Mouse (Mus musculus) embryonic facial prominence, embryonic 10.5 days (tissue): ENCODE measurements around the gene Atg9b. TPM values are rescaled to one million over a fixed set of nuclear protein-coding genes. Genes with fewer than 3 reads are reported as not detected.

Experiments used
- DNase-seq: peaks from one replicate; pipeline ENCODE4 v3.0.0-alpha.2; 2017; ENCODE audit warnings: low spot score
- H3K27ac ChIP-seq: fragments of 300-500 bp; sonication (generic); replicated peaks from 2 replicates; pipeline ENCODE4 v1.5.1; 2016; ENCODE audit warnings: mild to moderate bottlenecking
- H3K27me3 ChIP-seq: fragments of 300-500 bp; sonication (generic); replicated peaks from 2 replicates; pipeline ENCODE4 v1.6.1; 2016; ENCODE audit warnings: low read depth, mild to moderate bottlenecking; ENCODE audit not compliant: poor library complexity, severe bottlenecking
- H3K36me3 ChIP-seq: fragments of 300-500 bp; sonication (generic); replicated peaks from 2 replicates; pipeline ENCODE4 v1.6.1; 2016; ENCODE audit warnings: mild to moderate bottlenecking, moderate library complexity
- H3K4me1 ChIP-seq: fragments of 300-500 bp; sonication (generic); 2 replicates; pipeline ENCODE4 v1.6.1; 2016
- H3K4me3 ChIP-seq: fragments of 300-500 bp; sonication (generic); 2 replicates; pipeline ENCODE4 v1.5.1; 2016; ENCODE audit warnings: mild to moderate bottlenecking, moderate library complexity
- H3K9me3 ChIP-seq: fragments of 300-500 bp; sonication (generic); 2 replicates; pipeline ENCODE4 v1.6.1; 2016; ENCODE audit warnings: mild to moderate bottlenecking
- WGBS: fragments of 180-500 bp; shearing (Covaris S2); methylation state at CpG from one replicate; pipeline ENCODE4 v1.1.7; 2016; 5-methylcytosine and 5-hydroxymethylcytosine counted together
- polyA plus RNA-seq: library from polyadenylated mRNA; unstranded; fragments of >200 nt; fragmentation: Nextera tagmentation; extraction: Ambion mirVana; gene quantifications from 2 replicates; pipeline ENCODE4 v1.2.1, GENCODE M21; 2016

The Atg9b gene
- polyA plus RNA-seq, 1 experiment from 2014 or later = 0.69 TPM

DNA sequence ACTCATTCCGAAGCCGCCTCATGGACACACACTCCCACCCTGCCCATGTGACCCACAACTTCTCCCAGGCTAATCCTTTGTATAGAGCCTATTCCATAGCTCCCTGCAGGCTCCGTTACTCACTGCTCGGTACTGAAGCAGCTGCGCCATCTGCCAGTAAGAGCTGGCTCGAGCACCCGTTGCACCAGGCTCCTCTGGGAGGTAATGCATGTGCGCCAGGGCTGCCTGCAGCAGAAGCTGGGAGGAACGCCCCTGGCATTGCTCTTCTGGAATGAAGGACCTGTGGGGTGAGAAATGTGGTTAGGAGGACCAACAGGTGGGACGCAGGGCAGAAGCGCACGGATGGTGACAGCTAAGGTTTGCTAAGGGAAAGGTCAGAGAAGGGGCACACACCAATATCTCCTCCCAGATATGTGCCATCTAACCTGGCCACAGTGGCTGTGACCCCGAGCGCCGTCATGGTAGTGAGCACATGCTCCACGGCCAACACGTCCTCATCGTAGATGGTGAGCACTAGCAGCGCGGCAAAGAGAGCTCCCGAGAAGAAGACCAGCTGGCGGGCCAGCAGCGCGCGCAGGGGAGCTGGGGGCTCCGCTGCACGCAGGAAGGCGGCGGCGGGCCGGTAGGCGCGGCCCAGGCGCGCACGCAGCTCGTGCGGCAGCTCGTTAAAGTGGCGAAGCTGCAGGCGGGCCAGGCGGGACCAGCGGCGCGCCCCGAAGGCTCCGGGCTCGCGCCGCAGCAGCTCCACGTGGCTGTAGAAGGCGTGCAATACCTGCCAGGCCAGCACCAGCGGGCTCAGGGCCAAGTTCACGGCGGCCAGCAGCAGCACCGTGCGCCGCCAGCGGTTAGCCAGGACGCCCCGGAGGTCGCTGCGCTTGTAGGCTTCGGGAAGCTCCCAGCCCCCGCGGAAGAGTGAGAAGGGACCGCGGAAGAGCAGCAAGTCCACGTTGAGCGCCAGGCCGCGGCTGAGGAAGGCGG is 4.4 kb downstream of the Atg9b start:
- H3K27me3 ChIP-seq = peaks cover 76% of the 10 kb centered on the region
- no peaks in the 10 kb centered on the region for H3K9me3 ChIP-seq
- no peaks in the 10 kb centered on the region for H3K36me3 ChIP-seq
- DNase-seq = peak; percentile 71
- 1% methylated on average over 73 of the region's 73 CpGs for WGBS
- H3K4me3 ChIP-seq = peak overlapping the region; percentile 66
- peak overlapping the region; percentile 78 for H3K27ac ChIP-seq
- peaks cover 49% of the 10 kb centered on the region for H3K4me1 ChIP-seq

DNA sequence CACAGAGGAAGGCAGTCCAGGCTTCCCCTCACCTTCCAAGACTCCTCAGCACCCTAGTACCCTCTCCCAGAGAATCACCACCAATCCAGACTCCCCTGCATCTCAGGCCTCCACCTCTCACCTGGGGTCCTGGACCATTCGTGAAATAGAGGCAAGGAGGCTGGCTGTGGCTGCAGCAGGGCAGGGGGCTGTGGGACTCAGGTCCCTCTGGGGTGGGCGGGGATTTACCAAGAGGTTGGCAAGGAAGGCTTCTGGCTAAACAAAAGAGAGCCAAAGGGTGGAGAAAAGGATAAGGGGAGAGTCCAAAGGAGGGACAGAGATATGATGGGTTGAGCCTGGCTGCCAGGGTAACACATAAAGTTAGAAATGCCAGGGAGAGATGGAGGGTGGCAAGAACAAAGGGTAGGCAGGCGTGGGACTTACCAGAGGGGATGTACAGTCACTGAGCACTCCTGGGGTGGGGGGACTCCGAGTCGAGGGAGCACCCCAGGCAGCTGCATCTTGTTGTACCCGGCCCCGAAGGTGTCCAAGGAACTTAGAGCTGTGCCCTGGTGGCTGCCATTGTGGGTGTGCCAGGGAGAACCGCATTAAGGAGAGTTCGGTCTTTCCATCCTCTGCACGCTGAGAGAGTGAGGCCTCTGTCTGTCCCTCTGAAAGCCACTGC is 5.9 kb downstream of the Atg9b start:
- Histone ChIP-seq H3K4me3 (no peak overlapping the region), H3K9me3 (no peaks in the 10 kb centered on the region), H3K27me3 (peaks cover 67% of the 10 kb centered on the region), H3K36me3 (no peaks in the 10 kb centered on the region), H3K4me1 (peaks cover 57% of the 10 kb centered on the region), H3K27ac (no peak overlapping the region)
- no peak for DNase-seq
- WGBS = 81% methylated on average over 10 of the region's 10 CpGs

GRCm38 (mm10) chr5:24385374-24385773 is 6.6 kb downstream of the Atg9b start:
- no peaks in the 10 kb centered on the region for H3K36me3 ChIP-seq
- H3K4me1 ChIP-seq = peaks cover 57% of the 10 kb centered on the region

DNA sequence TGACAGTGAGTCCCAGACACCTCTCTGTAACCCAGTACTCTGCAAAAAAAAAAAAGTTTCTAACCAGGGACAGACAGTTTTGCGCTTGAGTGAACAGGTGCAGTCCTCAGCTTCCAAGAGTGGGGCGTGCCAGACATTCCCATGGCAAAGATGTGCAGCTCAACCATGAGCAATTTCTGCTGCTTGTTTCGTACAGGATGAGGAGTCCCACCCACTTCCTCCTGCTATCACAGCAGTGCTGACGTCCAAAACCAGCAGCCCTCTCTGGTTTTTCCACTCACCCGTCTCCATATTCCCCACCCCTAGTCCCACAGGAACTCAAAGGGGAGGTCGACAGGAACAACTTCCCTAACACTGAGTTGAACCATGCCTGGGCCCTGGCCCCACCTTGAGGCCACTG is 7.5 kb downstream of the Atg9b start:
- 72% methylated on average over 6 of the region's 6 CpGs for WGBS
- H3K36me3 ChIP-seq = no peaks in the 10 kb centered on the region
- no peak for DNase-seq
- no peak overlapping the region for H3K4me3 ChIP-seq
- H3K4me1 ChIP-seq = peaks cover 57% of the 10 kb centered on the region
- H3K27me3 ChIP-seq = peaks cover 52% of the 10 kb centered on the region
- no peak overlapping the region for H3K27ac ChIP-seq
- no peaks in the 10 kb centered on the region for H3K9me3 ChIP-seq

More at GRCm38 (mm10) chr5:24385374-24385773, 6.6 kb downstream of the Atg9b start:
- Histone ChIP-seq H3K27me3 (peaks cover 61% of the 10 kb centered on the region), H3K4me3 (no peak overlapping the region), H3K27ac (no peak overlapping the region), H3K9me3 (no peaks in the 10 kb centered on the region)
- 82% methylated on average over 5 of the region's 5 CpGs for WGBS
- DNase-seq = no peak

DNA sequence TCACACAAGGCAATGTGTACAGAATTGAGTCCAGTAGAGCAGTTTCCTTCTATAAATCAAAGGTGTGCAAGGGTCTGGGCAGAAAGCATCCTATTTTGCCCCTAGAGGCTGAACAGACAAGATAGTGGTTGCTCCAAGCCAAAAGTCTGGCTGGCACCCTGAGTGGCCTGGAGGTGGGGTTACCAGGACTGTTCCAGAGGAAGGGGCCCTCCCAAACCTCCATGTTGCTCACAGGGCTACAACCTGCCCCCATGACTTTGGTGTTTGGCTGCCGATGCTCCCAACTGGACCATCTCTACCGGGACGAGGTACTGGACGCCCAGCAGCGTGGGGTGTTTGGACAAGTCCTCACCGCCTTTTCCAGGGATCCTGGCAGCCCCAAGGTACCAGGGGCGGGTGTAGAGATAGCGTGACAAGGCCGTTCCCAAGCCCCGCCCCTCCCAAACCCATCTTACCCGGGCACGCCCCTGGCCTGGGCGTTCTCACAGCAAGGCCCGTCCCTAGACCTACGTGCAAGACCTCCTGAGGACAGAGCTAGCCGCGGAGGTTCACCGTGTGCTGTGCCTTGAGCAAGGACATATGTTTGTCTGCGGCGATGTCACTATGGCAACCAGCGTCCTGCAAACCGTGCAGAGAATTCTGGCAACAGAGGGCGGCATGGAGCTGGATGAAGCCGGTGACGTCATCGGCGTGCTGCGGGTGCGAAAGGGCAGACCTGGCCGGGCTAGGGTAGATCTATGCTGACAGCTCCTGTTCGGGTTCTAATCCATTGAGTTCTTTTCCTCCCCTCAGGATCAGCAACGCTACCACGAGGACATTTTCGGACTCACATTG is 8.7 kb downstream of the Atg9b start:
- peak overlapping the region; percentile 63 for H3K4me3 ChIP-seq
- under 1% methylated on average over 34 of the region's 34 CpGs for WGBS
- H3K36me3 ChIP-seq = no peaks in the 10 kb centered on the region
- peak; percentile 94 for DNase-seq
- peak overlapping the region; percentile 76 for H3K27ac ChIP-seq
- no peaks in the 10 kb centered on the region for H3K9me3 ChIP-seq
- peaks cover 49% of the 10 kb centered on the region for H3K4me1 ChIP-seq
- H3K27me3 ChIP-seq = peaks cover 40% of the 10 kb centered on the region

DNA sequence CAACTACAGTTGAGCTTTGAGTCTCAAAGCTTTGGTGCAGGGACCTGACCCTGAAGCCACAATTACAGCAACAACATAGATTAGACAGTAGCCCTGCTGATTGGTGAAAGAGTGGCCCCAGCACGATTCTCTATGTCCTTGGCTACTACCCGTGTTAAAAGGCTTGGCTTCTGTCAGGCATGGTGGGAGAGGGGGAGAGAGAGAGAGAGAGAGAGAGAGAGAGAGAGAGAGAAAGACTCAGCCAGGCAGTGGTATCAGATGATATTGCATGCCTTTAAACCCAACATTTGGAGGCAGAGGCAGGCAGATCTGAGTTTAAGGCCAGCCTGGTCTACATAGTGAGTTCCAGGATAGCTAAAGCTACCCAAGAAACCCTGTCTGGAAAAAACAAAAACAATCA is 10.0 kb downstream of the Atg9b start:
- Histone ChIP-seq H3K36me3 (no peaks in the 10 kb centered on the region), H3K4me3 (no peak overlapping the region), H3K27me3 (peaks cover 28% of the 10 kb centered on the region), H3K27ac (no peak overlapping the region), H3K9me3 (no peaks in the 10 kb centered on the region), H3K4me1 (peaks cover 40% of the 10 kb centered on the region)
- 67% methylated on average over 2 of the region's 2 CpGs for WGBS
- no peak for DNase-seq

GRCm38 (mm10) chr5:24381486-24381885 is 10.5 kb downstream of the Atg9b start:
- no peak for DNase-seq
- Histone ChIP-seq H3K4me1 (peaks cover 38% of the 10 kb centered on the region), H3K27ac (no peak overlapping the region), H3K4me3 (no peak overlapping the region), H3K36me3 (no peaks in the 10 kb centered on the region), H3K9me3 (no peaks in the 10 kb centered on the region), H3K27me3 (peaks cover 23% of the 10 kb centered on the region)
- 78% methylated on average over 6 of the region's 6 CpGs for WGBS

GRCm38 (mm10) chr5:24380499-24380898 is 11.4 kb downstream of the Atg9b start:
- WGBS = 90% methylated on average over 4 of the region's 4 CpGs
- no peak overlapping the region for H3K27ac ChIP-seq

GRCm38 (mm10) chr5:24379501-24379900 is 12.4 kb downstream of the Atg9b start:
- no peak overlapping the region for H3K4me3 ChIP-seq
- peaks cover 3% of the 10 kb centered on the region for H3K27me3 ChIP-seq
- no peak for DNase-seq
- WGBS = 73% methylated on average over 4 of the region's 4 CpGs
- H3K27ac ChIP-seq = no peak overlapping the region
- H3K4me1 ChIP-seq = peaks cover 38% of the 10 kb centered on the region
- no peaks in the 10 kb centered on the region for H3K36me3 ChIP-seq
- H3K9me3 ChIP-seq = no peaks in the 10 kb centered on the region

More at GRCm38 (mm10) chr5:24380499-24380898, 11.4 kb downstream of the Atg9b start:
- DNase-seq = no peak
- no peak overlapping the region for H3K4me3 ChIP-seq
- H3K36me3 ChIP-seq = no peaks in the 10 kb centered on the region
- H3K9me3 ChIP-seq = no peaks in the 10 kb centered on the region
- peaks cover 13% of the 10 kb centered on the region for H3K27me3 ChIP-seq
- H3K4me1 ChIP-seq = peaks cover 38% of the 10 kb centered on the region

- Histone ChIP-seq H3K27ac (no peak overlapping the region), H3K9me3 (no peaks in the 10 kb centered on the region), H3K4me1 (peaks cover 34% of the 10 kb centered on the region), H3K27me3 (no peaks in the 10 kb centered on the region), H3K36me3 (no peaks in the 10 kb centered on the region), H3K4me3 (no peak overlapping the region)
- DNase-seq = no peak
- 78% methylated on average over 2 of the region's 2 CpGs for WGBS
Observed at GRCm38 (mm10) chr5:24378700-24379099, 13.2 kb downstream of the Atg9b start.

- no peaks in the 10 kb centered on the region for H3K9me3 ChIP-seq
- DNase-seq = no peak
- H3K4me1 ChIP-seq = peaks cover 24% of the 10 kb centered on the region
- H3K27ac ChIP-seq = no peak overlapping the region
- H3K4me3 ChIP-seq = no peak overlapping the region
- WGBS = 86% methylated on average over 7 of the region's 7 CpGs
- H3K36me3 ChIP-seq = no peaks in the 10 kb centered on the region
- no peaks in the 10 kb centered on the region for H3K27me3 ChIP-seq
Observed at GRCm38 (mm10) chr5:24374666-24375328, 17.1 kb downstream of the Atg9b start.

- no peak overlapping the region for H3K27ac ChIP-seq
- no peaks in the 10 kb centered on the region for H3K9me3 ChIP-seq
- no peak overlapping the region for H3K4me3 ChIP-seq
- H3K27me3 ChIP-seq = no peaks in the 10 kb centered on the region
- 83% methylated on average over 6 of the region's 6 CpGs for WGBS
- no peak for DNase-seq
- H3K4me1 ChIP-seq = peaks cover 24% of the 10 kb centered on the region
- no peaks in the 10 kb centered on the region for H3K36me3 ChIP-seq
Observed at GRCm38 (mm10) chr5:24374216-24374615, 17.7 kb downstream of the Atg9b start.
